Mouse (Mus musculus): ENCODE measurements around the gene Gm36028.

The Gm36028 gene

GRCm38 (mm10) chr16:37808866-37809622 is 51.9 kb downstream of the Gm36028 start:
- no peak for DNase-seq (ENCODE audit: extremely low spot score)

- no peak for DNase-seq (ENCODE audit: extremely low spot score)
Observed at GRCm38 (mm10) chr16:37807269-37807668, 53.7 kb downstream of the Gm36028 start.

DNA sequence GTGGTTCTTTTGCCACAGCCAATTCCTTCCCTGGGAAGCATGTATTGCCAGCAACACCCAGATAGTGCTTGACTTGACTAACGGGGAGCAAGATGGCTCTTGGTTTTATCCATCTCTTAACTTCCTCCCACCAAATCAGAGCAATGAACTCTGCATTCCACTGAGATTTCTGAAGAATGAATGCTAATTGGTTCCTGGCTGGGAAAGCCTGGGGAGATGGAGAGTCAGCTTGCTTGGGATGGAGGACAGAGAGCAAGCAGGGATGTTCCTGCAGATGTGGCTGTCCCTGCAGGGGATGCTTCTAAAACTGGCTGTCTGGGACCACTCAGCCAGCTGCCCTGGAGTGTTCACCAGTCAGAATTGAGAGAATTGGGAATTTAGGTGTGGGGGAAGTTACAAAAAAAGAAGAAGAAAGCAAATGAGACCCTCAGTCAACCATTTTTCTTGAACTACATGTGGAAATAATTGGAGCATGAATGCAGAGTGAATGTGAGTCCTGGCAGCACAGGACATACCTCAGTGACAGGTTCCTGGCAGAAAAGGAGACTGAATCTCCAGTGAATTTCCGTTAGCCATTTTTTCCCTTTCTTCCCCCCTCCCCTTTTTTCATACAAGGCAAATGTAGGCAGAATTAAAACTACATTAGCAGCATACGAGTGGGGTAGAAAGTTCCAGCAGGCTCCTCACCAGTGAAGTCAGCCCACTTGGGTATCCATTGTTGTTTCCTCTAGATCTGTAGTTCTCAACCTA is 55.0 kb downstream of the Gm36028 start:
- no peak for DNase-seq (ENCODE audit: extremely low spot score)

GRCm38 (mm10) chr16:37803387-37803950 is 57.5 kb downstream of the Gm36028 start:
- DNase-seq (ENCODE audit: extremely low spot score), result no peak

GRCm38 (mm10) chr16:37802686-37803295 is 58.2 kb downstream of the Gm36028 start:
- peak; percentile 21 for DNase-seq (ENCODE audit: extremely low spot score)

GRCm38 (mm10) chr16:37801097-37801496 is 59.8 kb downstream of the Gm36028 start:
- no peak for DNase-seq (ENCODE audit: extremely low spot score)

Data from embryo, embryonic 9.5 days (tissue).